In genomic region chr5:29244769-29245168, GRCm38 (mm10) we compare ENCODE assay signal across 18 mouse cellular contexts. TPM values are rescaled to one million over a fixed set of nuclear protein-coding genes. Genes with fewer than 3 reads are reported as not detected.
A peak's percentile ranks its signal among the peaks of the same experiment; 100 is the strongest.
DNase-seq lines count a peak whose midpoint lies in the region; ATAC-seq and TF ChIP-seq lines count a peak whose summit lies in the region.
"Had no signal": no experiment of that assay in that cellular context is flagged by ENCODE, and none has a peak within 500 bp of the region (broad histone marks: within the 10 kb centered on the region; RNA-seq: fewer than 3 reads in every experiment).

No protein-coding gene starts in this region.

- H3K27ac ChIP-seq in forebrain, embryonic 14.5 days (ENCODE audit: low read depth, low read length) = no peak overlapping the region
- no peak overlapping the region for H3K27ac ChIP-seq in forebrain, embryonic 10.5 days
- H3K27ac ChIP-seq: embryonic facial prominence, embryonic 10.5 days; heart, embryonic 10.5 days; hindbrain, embryonic 12.5 days; intestine, embryonic 15.5 days had no signal

- H3K4me2 ChIP-seq in forebrain, embryonic 14.5 days (ENCODE audit: low read length) = no peak overlapping the region
- H3K4me2 ChIP-seq: hindbrain, embryonic 12.5 days; intestine, embryonic 15.5 days had no signal

- H3K4me3 ChIP-seq in forebrain, embryonic 14.5 days (ENCODE audit: low read depth, low read length) = no peak overlapping the region
- no peak overlapping the region for H3K4me3 ChIP-seq in forebrain, embryonic 10.5 days
- H3K4me3 ChIP-seq: embryonic facial prominence, embryonic 10.5 days; heart, embryonic 10.5 days; hindbrain, embryonic 12.5 days; intestine, embryonic 15.5 days had no signal

- DNase-seq in forebrain, embryonic 14.5 days (ENCODE audit: low spot score) = peak; percentile 63
- no peak for DNase-seq in forebrain, embryonic 10.5 days (ENCODE audit: extremely low spot score, low spot score)
- DNase-seq in layer of hippocampus, adult 11-12 months (ENCODE audit: low spot score) = peak; percentile 12
- no peak for DNase-seq in layer of hippocampus, adult 8-10 months (ENCODE audit: low spot score in 2 of 2)
- DNase-seq in brain, embryonic 14.5 days (ENCODE audit: low read depth) = peak; percentile 67
- peak; percentile 33 for DNase-seq in telencephalon, adult 2 months (ENCODE audit: low read depth, low spot score)
- DNase-seq in testis, postnatal 10 days (ENCODE audit: low spot score) = no peak
- DNase-seq: adrenal gland, postnatal 10 days; cerebellum, postnatal 10 days; gastrocnemius, postnatal 36 days; heart, adult 11 months; heart, postnatal 10 days; heart, postnatal 4 days had no signal

- no peaks in the 10 kb centered on the region for H3K4me1 ChIP-seq in forebrain, embryonic 14.5 days (ENCODE audit: control insufficient read depth, insufficient read depth, low read length)
- no peaks in the 10 kb centered on the region for H3K4me1 ChIP-seq in forebrain, embryonic 10.5 days
- H3K4me1 ChIP-seq: embryonic facial prominence, embryonic 10.5 days; heart, embryonic 10.5 days; hindbrain, embryonic 12.5 days; intestine, embryonic 15.5 days had no signal

- no peak for TF ChIP-seq POLR2A in brain, embryonic 14.5 days (IDR thresholded peaks at IDR 0.05; ENCODE audit: borderline replicate concordance, extremely low read depth, insufficient read depth, insufficient read length, poor library complexity, severe bottlenecking)

- H3K27me3 ChIP-seq in forebrain, embryonic 14.5 days (replicated peaks; ENCODE audit: control insufficient read depth, insufficient read depth, low read length) = no peaks in the 10 kb centered on the region
- H3K27me3 ChIP-seq in forebrain, embryonic 10.5 days (ENCODE audit: poor library complexity, severe bottlenecking) = no peaks in the 10 kb centered on the region
- H3K27me3 ChIP-seq: hindbrain, embryonic 12.5 days; intestine, embryonic 15.5 days had no signal

- no peak overlapping the region for H3K9ac ChIP-seq in forebrain, embryonic 14.5 days (ENCODE audit: low read length)
- H3K9ac ChIP-seq: hindbrain, embryonic 12.5 days; intestine, embryonic 15.5 days had no signal

- no peak for TF ChIP-seq CTCF in brain, embryonic 14.5 days (IDR thresholded peaks at IDR 0.05; ENCODE audit: borderline replicate concordance, extremely low read depth, insufficient read depth, insufficient read length)

- H3K9me3 ChIP-seq in forebrain, embryonic 14.5 days (replicated peaks; ENCODE audit: control insufficient read depth, low read length) = peaks cover 3% of the 10 kb centered on the region
- H3K9me3 ChIP-seq in forebrain, embryonic 10.5 days = no peaks in the 10 kb centered on the region
- H3K9me3 ChIP-seq: embryonic facial prominence, embryonic 10.5 days; heart, embryonic 10.5 days; hindbrain, embryonic 12.5 days; intestine, embryonic 15.5 days had no signal

- no CpG with 5 or more reads among the region's 1 CpGs for WGBS in forebrain, embryonic 14.5 days
- 33% methylated on average over 1 of the region's 1 CpGs for WGBS in forebrain, embryonic 10.5 days

- ATAC-seq in forebrain, embryonic 14.5 days = peak; percentile 68; the same call in 1 of the 2 replicates
- ATAC-seq: intestine, embryonic 15.5 days had no signal

- H3K36me3 ChIP-seq in forebrain, embryonic 14.5 days (ENCODE audit: control insufficient read depth, insufficient read depth, low read length) = no peaks in the 10 kb centered on the region
- no peaks in the 10 kb centered on the region for H3K36me3 ChIP-seq in forebrain, embryonic 10.5 days (replicated peaks)
- H3K36me3 ChIP-seq: embryonic facial prominence, embryonic 10.5 days; heart, embryonic 10.5 days; hindbrain, embryonic 12.5 days; intestine, embryonic 15.5 days had no signal

RNA-seq across cellular contexts. Expression of gene Rnf32, which starts 49.0 kb away (rescaled TPM):
- polyA plus RNA-seq in forebrain, embryonic 14.5 days (2014; fragmentation: Nextera tagmentation; extraction: Ambion mirVana) = 17.4 and 19.4 TPM in 2 replicates
- 4.8 and 6.3 TPM in 2 replicates for polyA plus RNA-seq in forebrain, embryonic 10.5 days (2016; fragmentation: Nextera tagmentation; extraction: Ambion mirVana)
- total RNA-seq in layer of hippocampus, adult 8-10 months (2022) = 10 to 100 TPM; 15.5 to 30.5 (median 20.8) TPM
- polyA plus RNA-seq in brain, embryonic 14.5 days (2012; rRNA removed) = 16.0 and 16.3 TPM in 2 replicates
- total RNA-seq: MEL had no signal

Comparison
In these comparisons a context has a peak if more than half of its experiments do, and no peak if none do; other contexts are left out.
1. DNase-seq: peak in forebrain, embryonic 14.5 days (single experiment), layer of hippocampus, adult 11-12 months (single experiment), brain, embryonic 14.5 days (single experiment) and telencephalon, adult 2 months (single experiment); none in forebrain, embryonic 10.5 days (single experiment), layer of hippocampus, adult 8-10 months (0 of 2) and testis, postnatal 10 days (single experiment).